Mouse (Mus musculus): ENCODE data around the gene Gm2163.
"Not testable (repeated sequence)": the region's sequence is repeated elsewhere in the genome, so short reads cannot be mapped to it uniquely, and the experiment has no call there.

Gm2163 gene

GRCm38 (mm10) chr4:42466452-42466851, at the start of gene Gm2163:
Gene Gm2163 (plus strand): TSS chr4:42466752.
- DNase-seq (ENCODE audit: inconsistent age in 2 of 2, low spot score in 1 of 2), result not testable (repeated sequence)

- not testable (repeated sequence) for DNase-seq (ENCODE audit: inconsistent age in 2 of 2, low spot score in 1 of 2)
Measured at GRCm38 (mm10) chr4:42439078-42439477, 27.5 kb upstream of the Gm2163 start, which contains the start of gene Gm21586. Gene Gm21586 (plus strand): TSS chr4:42439378.

GRCm38 (mm10) chr4:42528075-42528474, 61.5 kb downstream of the Gm2163 start, which contains the start of gene Fam205a2:
Gene Fam205a2 (minus strand): TSS chr4:42528175.
- not testable (repeated sequence) for DNase-seq (ENCODE audit: inconsistent age in 2 of 2, low spot score in 1 of 2)

- not testable (repeated sequence) for DNase-seq (ENCODE audit: inconsistent age in 2 of 2, low spot score in 1 of 2)
Measured at GRCm38 (mm10) chr4:42611895-42612294, 145.3 kb downstream of the Gm2163 start, which contains the start of gene Gm10591. Gene Gm10591 (plus strand): TSS chr4:42612195.

- not testable (repeated sequence) for DNase-seq (ENCODE audit: inconsistent age in 2 of 2, low spot score in 1 of 2)
Measured at GRCm38 (mm10) chr4:42629419-42629818, 162.9 kb downstream of the Gm2163 start, which contains the start of gene Gm2564. Gene Gm2564 (plus strand): TSS chr4:42629719.

Measured in adrenal gland, adult (tissue).